Mouse (Mus musculus): Measurements from ENCODE around the gene Gm2007. TPM values are rescaled to one million over a fixed set of nuclear protein-coding genes. Genes with fewer than 3 reads are reported as not detected.
"Not testable (repeated sequence)": the region's sequence is repeated elsewhere in the genome, so short reads cannot be mapped to it uniquely, and the experiment has no call there.

The Gm2007 gene
- not detected for total RNA-seq (2021)
- long read RNA-seq, experiment 1, partial matches to known transcripts: 0 of 2 reads
- long read RNA-seq, experiment 1, other reads (novel, unspliced or antisense): 2 of 2 reads
- long read RNA-seq, experiment 2, partial matches to known transcripts: 0 of 1 reads
- long read RNA-seq, experiment 2, other reads (novel, unspliced or antisense): 1 of 1 reads

DNA sequence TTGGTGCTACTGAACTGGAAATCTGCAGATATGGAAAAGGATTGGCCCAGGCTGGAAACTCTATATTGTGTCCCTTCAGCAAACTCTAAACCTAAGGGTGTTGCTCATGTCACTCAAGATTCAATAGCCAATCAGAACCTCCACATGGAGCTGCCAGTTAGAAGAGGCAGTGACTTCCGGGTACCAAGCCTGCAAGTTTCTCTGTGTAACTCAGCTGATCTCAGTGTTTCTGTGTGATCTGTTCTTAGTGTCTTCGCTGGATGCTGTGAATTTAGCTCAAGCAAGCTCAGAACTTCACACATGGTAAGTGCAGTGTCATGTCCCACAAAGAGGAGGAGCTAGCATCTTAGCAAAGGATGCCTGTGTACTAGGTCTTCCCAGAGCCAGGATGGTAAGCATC is at the start of gene Gm2007:
Gene Gm2007, plus strand, starts transcription at position 301 of the 400 bp plus-strand sequence.
- intact Hi-C loops (cut with DNase I; ENCODE audit: low total_unique reads); DNase-seq: not testable (repeated sequence)

DNA sequence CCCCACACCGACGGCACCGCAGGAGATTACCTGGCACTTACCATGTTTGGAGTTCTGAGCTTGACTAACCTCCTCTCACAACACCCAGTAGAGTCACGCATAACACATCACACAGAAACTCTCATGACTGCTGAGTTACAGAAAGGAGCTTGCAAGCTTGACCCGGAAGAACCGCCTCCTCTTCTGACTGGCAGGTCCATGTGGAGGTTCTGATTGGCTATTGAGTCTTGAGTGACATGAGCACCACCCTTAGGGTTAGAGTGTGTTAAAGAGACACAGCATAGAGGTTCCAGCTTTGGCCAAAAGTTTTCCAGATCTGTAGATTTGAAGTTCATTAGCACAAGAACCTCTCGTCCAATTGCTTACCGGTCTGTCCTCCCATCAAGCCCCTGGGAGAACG is 37.8 kb upstream of the Gm2007 start, which contains the start of gene Zfp969:
Gene Zfp969, minus strand, starts transcription at position 101 of the 400 bp plus-strand sequence.
- DNase-seq; intact Hi-C loops (cut with DNase I; ENCODE audit: low total_unique reads): not testable (repeated sequence)

DNA sequence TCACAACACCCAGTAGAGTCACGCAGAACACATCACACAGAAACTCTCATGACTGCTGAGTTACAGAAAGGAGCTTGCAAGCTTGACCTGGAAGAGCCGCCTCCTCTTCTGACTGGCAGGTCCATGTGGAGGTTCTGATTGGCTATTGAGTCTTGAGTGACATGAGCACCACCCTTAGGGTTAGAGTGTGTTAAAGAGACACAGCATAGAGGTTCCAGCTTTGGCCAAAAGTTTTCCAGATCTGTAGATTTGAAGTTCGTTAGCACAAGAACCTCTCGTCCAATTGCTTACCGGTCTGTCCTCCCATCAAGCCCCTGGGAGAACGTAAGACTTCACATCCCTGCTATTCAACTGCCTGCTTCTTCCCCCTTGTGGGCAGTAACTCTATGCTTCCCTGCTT is 59.7 kb downstream of the Gm2007 start, which contains the start of gene Gm14288:
Gene Gm14288, minus strand, starts transcription at position 101 of the 400 bp plus-strand sequence.
- intact Hi-C loops (cut with DNase I; ENCODE audit: low total_unique reads): not testable (repeated sequence)

More for the DNA sequence above, 59.7 kb downstream of the Gm2007 start, which contains the start of gene Gm14288:
- not testable (repeated sequence) for DNase-seq

Other genes starting within 250 kb of the Gm2007 start
- not detected for gene Gm11007, start 97.6 kb upstream of the Gm2007 start, total RNA-seq (2021)
- gene Zfp969, start 37.9 kb upstream of the Gm2007 start, total RNA-seq (2021): not detected
- gene Gm14288, start 59.6 kb downstream of the Gm2007 start, total RNA-seq (2021): 1 to 10 TPM in 1 of 2 experiments, not detected in 1; 3.4 TPM
- gene Gm6710, start 127.7 kb downstream of the Gm2007 start, total RNA-seq (2021): 1 to 10 TPM; 7.1 to 7.7 TPM
- gene Zfp966, start 189.6 kb downstream of the Gm2007 start, total RNA-seq (2021): 1 to 10 TPM; 2.3 to 2.4 TPM
- gene Gm2026, start 223.8 kb downstream of the Gm2007 start, total RNA-seq (2021): 10 to 100 TPM; 11.6 to 12.0 TPM